Mouse (Mus musculus): ENCODE data around the gene Spata5. TPM values are rescaled to one million over a fixed set of nuclear protein-coding genes. Genes with fewer than 3 reads are reported as not detected.

Spata5 gene
- total and polyA plus RNA-seq, 3 experiments, result 35.0 to 52.9 (median 49.7) TPM

DNA sequence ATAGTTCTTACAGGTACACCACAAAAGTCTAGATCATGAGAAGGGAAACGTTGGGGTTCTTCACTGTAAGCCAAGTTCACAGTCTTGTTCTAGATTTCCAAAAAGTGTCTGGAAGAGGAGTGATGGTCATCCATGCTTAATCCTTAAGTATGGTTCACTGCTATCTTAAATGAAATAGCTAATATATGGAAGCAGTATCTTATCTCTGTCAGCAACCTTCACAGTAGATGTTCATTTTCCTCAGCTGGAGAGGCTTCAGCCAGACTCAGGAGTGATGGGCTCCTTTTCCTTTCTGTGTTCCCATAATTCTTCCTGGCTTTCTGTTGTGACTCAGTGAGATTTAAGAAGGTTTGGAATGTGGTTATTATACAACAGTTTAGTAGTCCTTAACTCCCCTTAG is 147.8 kb downstream of the Spata5 start:
- no peak overlapping the region for H3K27ac ChIP-seq (ENCODE audit: insufficient read depth, low read depth)
- TF ChIP-seq NRF1 (IDR thresholded peaks at IDR 0.05; ENCODE audit: low read depth, low read length) (no peak), SMC3 (IDR thresholded peaks at IDR 0.05; ENCODE audit: low read depth, low read length) (no peak), HCFC1 (IDR thresholded peaks at IDR 0.05; ENCODE audit: low read depth, low read length) (no peak), ZKSCAN1 (IDR thresholded peaks at IDR 0.05; ENCODE audit: borderline replicate concordance, low read depth, low read length) (no peak), POLR2AphosphoS2 (IDR thresholded peaks at IDR 0.05; ENCODE audit: low read depth, low read length) (no peak), EP300 (IDR thresholded peaks at IDR 0.05; ENCODE audit: low read length) (no peak), BHLHE40 (IDR thresholded peaks at IDR 0.05; ENCODE audit: low read depth, low read length) (no peak), ELF1 (IDR thresholded peaks at IDR 0.05; ENCODE audit: low read depth, low read length) (no peak), TBP (conservative IDR thresholded peaks at IDR 0.05; ENCODE audit: low read depth, low read length) (no peak), NELFE (IDR thresholded peaks at IDR 0.05; ENCODE audit: low read depth, low read length) (no peak), CHD2 (IDR thresholded peaks at IDR 0.05; ENCODE audit: low read length) (no peak), RAD21 (IDR thresholded peaks at IDR 0.05; ENCODE audit: low read depth, low read length) (no peak), KAT2A (IDR thresholded peaks at IDR 0.05; ENCODE audit: insufficient replicate concordance, low read length) (no peak), ZC3H11A (IDR thresholded peaks at IDR 0.05; ENCODE audit: low read depth, low read length) (no peak), CHD1 (IDR thresholded peaks at IDR 0.05; ENCODE audit: low read depth, low read length) (no peak), MAX (IDR thresholded peaks at IDR 0.05; ENCODE audit: low read length) (no peak)
- no peak overlapping the region for H3K4me3 ChIP-seq (replicated peaks in 1 of 3; ENCODE audit: low read depth in 2 of 3, low read length in 2 of 3, poor library complexity in 1 of 3)
- no peaks in the 10 kb centered on the region for H3K9me3 ChIP-seq (replicated peaks; ENCODE audit: low read length)
- dilution Hi-C loops (cut with MboI; ENCODE audit: extremely low pct_ligation_motif_present, extremely low pct_unique_long_range_greater_than_20kb, low sequenced_read_pairs), result no loop called here
- H3K9ac ChIP-seq (ENCODE audit: insufficient read depth, low read depth), result no peak overlapping the region
- H3K4me2 ChIP-seq (ENCODE audit: insufficient read depth, low read depth, poor library complexity, severe bottlenecking), result no peak overlapping the region
- H3K36me3 ChIP-seq (replicated peaks in 1 of 2; ENCODE audit: control insufficient read depth in 1 of 2, insufficient read depth in 1 of 2, low read length in 1 of 2), result peaks cover 0 to 50% of the 10 kb centered on the region in 2 experiments
- H3K27me3 ChIP-seq (replicated peaks), result no peaks in the 10 kb centered on the region
- no peaks in the 10 kb centered on the region for H3K79me2 ChIP-seq (replicated peaks; ENCODE audit: control insufficient read depth, extremely low read depth, insufficient read depth, poor library complexity, severe bottlenecking)
- DNase-seq (ENCODE audit: extremely low read depth), result no peak
- no peaks in the 10 kb centered on the region for H3K4me1 ChIP-seq (ENCODE audit: control insufficient read depth in 1 of 2, insufficient read depth in 2 of 2)
- in situ Hi-C loops (cut with MboI; ENCODE audit: low pct_ligation_motif_present, low pct_unique_long_range_greater_than_20kb, low sequenced_read_pairs), result no loop called here

DNA sequence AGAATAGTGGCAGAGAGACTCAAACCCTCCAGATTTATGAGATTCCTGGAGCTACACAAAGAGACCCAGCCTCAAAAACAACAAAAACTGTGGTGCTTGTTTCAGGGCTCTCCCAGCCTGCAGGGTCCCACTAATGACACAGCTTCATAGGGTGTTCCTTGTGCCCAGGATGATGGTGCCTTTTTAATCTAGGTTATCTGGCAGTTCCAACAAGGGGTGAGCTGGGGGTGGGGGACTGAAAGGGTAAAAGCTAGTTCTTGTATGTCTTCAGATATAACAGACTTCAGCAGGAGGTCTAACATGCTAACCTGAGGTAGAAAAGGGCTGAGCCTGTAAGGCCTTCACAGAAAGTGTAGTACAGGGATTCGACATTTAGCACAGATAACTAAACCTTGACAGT is 149.1 kb downstream of the Spata5 start:
- TF ChIP-seq JUN (IDR thresholded peaks at IDR 0.05; ENCODE audit: insufficient read depth, low read depth, low read length), result no peak
- no peak for TF ChIP-seq SIN3A (IDR thresholded peaks at IDR 0.05; ENCODE audit: low read length)
- no peak for TF ChIP-seq POLR2A (IDR thresholded peaks at IDR 0.05; ENCODE audit: low read depth, low read length)
- TF ChIP-seq USF1 (IDR thresholded peaks at IDR 0.05; ENCODE audit: low read depth, low read length), result no peak
- TF ChIP-seq E2F4 (IDR thresholded peaks at IDR 0.05; ENCODE audit: insufficient replicate concordance, low read depth, low read length), result no peak
- TF ChIP-seq ETS1 (conservative IDR thresholded peaks at IDR 0.05; ENCODE audit: low read depth, low read length), result no peak
- no peak for TF ChIP-seq ZMIZ1 (IDR thresholded peaks at IDR 0.05; ENCODE audit: low read depth, low read length)
- TF ChIP-seq BHLHE40 (IDR thresholded peaks at IDR 0.05; ENCODE audit: low read depth, low read length), result no peak
- TF ChIP-seq TCF12 (IDR thresholded peaks at IDR 0.05; ENCODE audit: low read depth, low read length), result no peak
- TF ChIP-seq NRF1 (IDR thresholded peaks at IDR 0.05; ENCODE audit: low read depth, low read length), result no peak
- TF ChIP-seq TBP (conservative IDR thresholded peaks at IDR 0.05; ENCODE audit: low read depth, low read length), result no peak
- no peak for TF ChIP-seq HCFC1 (IDR thresholded peaks at IDR 0.05; ENCODE audit: low read depth, low read length)
- TF ChIP-seq ZKSCAN1 (IDR thresholded peaks at IDR 0.05; ENCODE audit: borderline replicate concordance, low read depth, low read length), result no peak
- no peak for TF ChIP-seq MAFK (IDR thresholded peaks at IDR 0.05; ENCODE audit: insufficient replicate concordance, low read length)
- TF ChIP-seq RAD21 (IDR thresholded peaks at IDR 0.05; ENCODE audit: low read depth, low read length), result no peak
- Histone ChIP-seq H3K9ac (ENCODE audit: insufficient read depth, low read depth) (no peak overlapping the region), H3K4me1 (ENCODE audit: control insufficient read depth in 1 of 2, insufficient read depth in 2 of 2) (no peaks in the 10 kb centered on the region), H3K79me2 (replicated peaks; ENCODE audit: control insufficient read depth, extremely low read depth, insufficient read depth, poor library complexity, severe bottlenecking) (no peaks in the 10 kb centered on the region), H3K9me3 (replicated peaks; ENCODE audit: low read length) (no peaks in the 10 kb centered on the region), H3K4me3 (replicated peaks in 1 of 3; ENCODE audit: low read depth in 2 of 3, low read length in 2 of 3, poor library complexity in 1 of 3) (no peak overlapping the region), H3K27ac (ENCODE audit: insufficient read depth, low read depth) (no peak overlapping the region), H3K4me2 (ENCODE audit: insufficient read depth, low read depth, poor library complexity, severe bottlenecking) (no peak overlapping the region), H3K36me3 (replicated peaks in 1 of 2; ENCODE audit: control insufficient read depth in 1 of 2, insufficient read depth in 1 of 2, low read length in 1 of 2) (peaks cover 0 to 58% of the 10 kb centered on the region in 2 experiments), H3K27me3 (replicated peaks) (no peaks in the 10 kb centered on the region)
- dilution Hi-C loops (cut with MboI; ENCODE audit: extremely low pct_ligation_motif_present, extremely low pct_unique_long_range_greater_than_20kb, low sequenced_read_pairs) (no loop called here), in situ Hi-C loops (cut with MboI; ENCODE audit: low pct_ligation_motif_present, low pct_unique_long_range_greater_than_20kb, low sequenced_read_pairs) (no loop called here)
- DNase-seq (ENCODE audit: extremely low read depth), result no peak
